Mouse (Mus musculus): ENCODE data around the gene Srcin1. TPM values are rescaled to one million over a fixed set of nuclear protein-coding genes. Genes with fewer than 3 reads are reported as not detected.

The Srcin1 gene
- polyA plus RNA-seq, 1 experiment from 2014 or later = 9.2 TPM

- Histone ChIP-seq H3K9me3 (replicated peaks; ENCODE audit: control insufficient read depth, low read length, poor library complexity, severe bottlenecking) (no peaks in the 10 kb centered on the region), H3K4me3 (ENCODE audit: low read depth, low read length) (no peak overlapping the region), H3K27ac (ENCODE audit: low read length) (no peak overlapping the region), H3K4me1 (ENCODE audit: control insufficient read depth, insufficient read depth, low read length) (no peaks in the 10 kb centered on the region), H3K4me2 (ENCODE audit: low read length) (no peak overlapping the region), H3K36me3 (ENCODE audit: control insufficient read depth, insufficient read depth, low read length) (no peaks in the 10 kb centered on the region), H3K27me3 (ENCODE audit: control insufficient read depth, insufficient read depth, low read depth, low read length) (no peaks in the 10 kb centered on the region), H3K9ac (ENCODE audit: low read depth, low read length) (no peak overlapping the region)
- no peak for ATAC-seq
- 74% methylated on average over 4 of the region's 4 CpGs for WGBS
These were observed 32.9 kb upstream of the Srcin1 start for GRCm38 (mm10) chr11:97608933-97609332.

- Histone ChIP-seq H3K27ac (ENCODE audit: low read length) (no peak overlapping the region), H3K9ac (ENCODE audit: low read depth, low read length) (no peak overlapping the region), H3K4me3 (ENCODE audit: low read depth, low read length) (no peak overlapping the region), H3K4me2 (ENCODE audit: low read length) (no peak overlapping the region), H3K27me3 (ENCODE audit: control insufficient read depth, insufficient read depth, low read depth, low read length) (no peaks in the 10 kb centered on the region), H3K9me3 (replicated peaks; ENCODE audit: control insufficient read depth, low read length, poor library complexity, severe bottlenecking) (no peaks in the 10 kb centered on the region), H3K36me3 (ENCODE audit: control insufficient read depth, insufficient read depth, low read length) (no peaks in the 10 kb centered on the region), H3K4me1 (ENCODE audit: control insufficient read depth, insufficient read depth, low read length) (no peaks in the 10 kb centered on the region)
- WGBS = 95% methylated on average over 8 of the region's 8 CpGs
- no peak for ATAC-seq
These were observed 31.2 kb upstream of the Srcin1 start for GRCm38 (mm10) chr11:97607056-97607725.

- Histone ChIP-seq H3K9ac (ENCODE audit: low read depth, low read length) (no peak overlapping the region), H3K27me3 (ENCODE audit: control insufficient read depth, insufficient read depth, low read depth, low read length) (no peaks in the 10 kb centered on the region), H3K27ac (ENCODE audit: low read length) (no peak overlapping the region), H3K4me1 (ENCODE audit: control insufficient read depth, insufficient read depth, low read length) (no peaks in the 10 kb centered on the region), H3K9me3 (replicated peaks; ENCODE audit: control insufficient read depth, low read length, poor library complexity, severe bottlenecking) (0 out of 2 replicates have a peak, but pooled peaks cover 2% of the 10 kb centered on the region), H3K4me3 (ENCODE audit: low read depth, low read length) (no peak overlapping the region), H3K4me2 (ENCODE audit: low read length) (no peak overlapping the region), H3K36me3 (ENCODE audit: control insufficient read depth, insufficient read depth, low read length) (no peaks in the 10 kb centered on the region)
- no peak for ATAC-seq
- WGBS = 83% methylated on average over 10 of the region's 10 CpGs
These were observed 27.9 kb upstream of the Srcin1 start for GRCm38 (mm10) chr11:97603891-97604290.

- Histone ChIP-seq H3K36me3 (ENCODE audit: control insufficient read depth, insufficient read depth, low read length) (no peaks in the 10 kb centered on the region), H3K4me1 (ENCODE audit: control insufficient read depth, insufficient read depth, low read length) (no peaks in the 10 kb centered on the region), H3K4me2 (ENCODE audit: low read length) (no peak overlapping the region), H3K9ac (ENCODE audit: low read depth, low read length) (no peak overlapping the region), H3K27ac (ENCODE audit: low read length) (no peak overlapping the region), H3K9me3 (replicated peaks; ENCODE audit: control insufficient read depth, low read length, poor library complexity, severe bottlenecking) (0 out of 2 replicates have a peak, but pooled peaks cover 2% of the 10 kb centered on the region), H3K27me3 (ENCODE audit: control insufficient read depth, insufficient read depth, low read depth, low read length) (no peaks in the 10 kb centered on the region), H3K4me3 (ENCODE audit: low read depth, low read length) (no peak overlapping the region)
- no peak for ATAC-seq
- 27% methylated on average over 6 of the region's 6 CpGs for WGBS
These were observed 26.2 kb upstream of the Srcin1 start for GRCm38 (mm10) chr11:97602223-97602622.

GRCm38 (mm10) chr11:97599104-97599503 lies 23.1 kb upstream of the Srcin1 start:
- H3K4me3 ChIP-seq (ENCODE audit: low read depth, low read length) = no peak overlapping the region
- no peaks in the 10 kb centered on the region for H3K36me3 ChIP-seq (ENCODE audit: control insufficient read depth, insufficient read depth, low read length)
- ATAC-seq = no peak
- no peak overlapping the region for H3K27ac ChIP-seq (ENCODE audit: low read length)
- no peak overlapping the region for H3K4me2 ChIP-seq (ENCODE audit: low read length)
- 92% methylated on average over 8 of the region's 8 CpGs for WGBS
- no peaks in the 10 kb centered on the region for H3K27me3 ChIP-seq (ENCODE audit: control insufficient read depth, insufficient read depth, low read depth, low read length)
- H3K9me3 ChIP-seq (replicated peaks; ENCODE audit: control insufficient read depth, low read length, poor library complexity, severe bottlenecking) = 0 out of 2 replicates have a peak, but pooled peaks cover 2% of the 10 kb centered on the region
- H3K9ac ChIP-seq (ENCODE audit: low read depth, low read length) = no peak overlapping the region
- no peaks in the 10 kb centered on the region for H3K4me1 ChIP-seq (ENCODE audit: control insufficient read depth, insufficient read depth, low read length)

GRCm38 (mm10) chr11:97597945-97598691 lies 22.1 kb upstream of the Srcin1 start:
- H3K4me2 ChIP-seq (ENCODE audit: low read length) = no peak overlapping the region
- ATAC-seq = no peak
- H3K9ac ChIP-seq (ENCODE audit: low read depth, low read length) = no peak overlapping the region
- H3K4me3 ChIP-seq (ENCODE audit: low read depth, low read length) = no peak overlapping the region
- 0 out of 2 replicates have a peak, but pooled peaks cover 2% of the 10 kb centered on the region for H3K9me3 ChIP-seq (replicated peaks; ENCODE audit: control insufficient read depth, low read length, poor library complexity, severe bottlenecking)
- no peak overlapping the region for H3K27ac ChIP-seq (ENCODE audit: low read length)
- H3K27me3 ChIP-seq (ENCODE audit: control insufficient read depth, insufficient read depth, low read depth, low read length) = no peaks in the 10 kb centered on the region
- H3K4me1 ChIP-seq (ENCODE audit: control insufficient read depth, insufficient read depth, low read length) = no peaks in the 10 kb centered on the region
- WGBS = 79% methylated on average over 10 of the region's 10 CpGs
- H3K36me3 ChIP-seq (ENCODE audit: control insufficient read depth, insufficient read depth, low read length) = no peaks in the 10 kb centered on the region

GRCm38 (mm10) chr11:97594136-97594535 lies 18.1 kb upstream of the Srcin1 start:
- H3K4me1 ChIP-seq (ENCODE audit: control insufficient read depth, insufficient read depth, low read length) = peaks cover 5% of the 10 kb centered on the region; the same call in 1 of the 2 replicates
- H3K27me3 ChIP-seq (ENCODE audit: control insufficient read depth, insufficient read depth, low read depth, low read length) = no peaks in the 10 kb centered on the region
- H3K27ac ChIP-seq (ENCODE audit: low read length) = no peak overlapping the region
- H3K4me3 ChIP-seq (ENCODE audit: low read depth, low read length) = no peak overlapping the region
- H3K36me3 ChIP-seq (ENCODE audit: control insufficient read depth, insufficient read depth, low read length) = no peaks in the 10 kb centered on the region
- no peak for ATAC-seq
- H3K9me3 ChIP-seq (replicated peaks; ENCODE audit: control insufficient read depth, low read length, poor library complexity, severe bottlenecking) = no peaks in the 10 kb centered on the region
- 55% methylated on average over 6 of the region's 6 CpGs for WGBS
- no peak overlapping the region for H3K9ac ChIP-seq (ENCODE audit: low read depth, low read length)
- 0 out of 2 replicates have a peak overlapping the region, but pooled peaks have one; percentile 3 for H3K4me2 ChIP-seq (ENCODE audit: low read length)

- Histone ChIP-seq H3K4me1 (ENCODE audit: control insufficient read depth, insufficient read depth, low read length) (peaks cover 6% of the 10 kb centered on the region; the same call in 1 of the 2 replicates), H3K4me3 (ENCODE audit: low read depth, low read length) (no peak overlapping the region), H3K27me3 (ENCODE audit: control insufficient read depth, insufficient read depth, low read depth, low read length) (no peaks in the 10 kb centered on the region), H3K9ac (ENCODE audit: low read depth, low read length) (no peak overlapping the region), H3K27ac (ENCODE audit: low read length) (no peak overlapping the region), H3K4me2 (ENCODE audit: low read length) (no peak overlapping the region), H3K9me3 (replicated peaks; ENCODE audit: control insufficient read depth, low read length, poor library complexity, severe bottlenecking) (no peaks in the 10 kb centered on the region), H3K36me3 (ENCODE audit: control insufficient read depth, insufficient read depth, low read length) (no peaks in the 10 kb centered on the region)
- ATAC-seq = no peak
- WGBS = 16% methylated on average over 5 of the region's 5 CpGs
These were observed 15.9 kb upstream of the Srcin1 start for GRCm38 (mm10) chr11:97591910-97592309.

Measured in midbrain, embryonic 16.5 days (tissue).